Mouse (Mus musculus) midbrain, embryonic 12.5 days (tissue): ENCODE results near the gene Fhl4. TPM values are rescaled to one million over a fixed set of nuclear protein-coding genes. Genes with fewer than 3 reads are reported as not detected.

ENCODE experiments used
- ATAC-seq: fragments of 200-750 bp; cut with Nextera tagmentation; 2 replicates; pipeline ENCODE4 v1.8.0; 2017; ENCODE audit warnings: low read depth, moderate TSS enrichment, moderate library complexity; ENCODE audit not compliant: low FRiP score
- H3K27ac ChIP-seq: fragments of 300-500 bp; sonication (generic); replicated peaks from 2 replicates; pipeline ENCODE4 v1.5.1; 2016; ENCODE audit warnings: mild to moderate bottlenecking
- H3K27me3 ChIP-seq: fragments of 300-500 bp; sonication (generic); 2 replicates; pipeline ENCODE4 v1.6.1; 2016; ENCODE audit warnings: mild to moderate bottlenecking
- H3K36me3 ChIP-seq: fragments of 300-500 bp; sonication (generic); 2 replicates; pipeline ENCODE4 v1.6.1; 2016
- H3K4me1 ChIP-seq: fragments of 300-500 bp; sonication (generic); 2 replicates; pipeline ENCODE4 v1.6.1; 2016
- H3K4me2 ChIP-seq: fragments of 300-500 bp; sonication (generic); replicated peaks from 2 replicates; pipeline ENCODE4 v1.6.1; 2016; ENCODE audit warnings: mild to moderate bottlenecking, moderate library complexity
- H3K4me3 ChIP-seq: fragments of 300-500 bp; sonication (generic); 2 replicates; pipeline ENCODE4 v1.5.1; 2016; ENCODE audit warnings: mild to moderate bottlenecking
- H3K9ac ChIP-seq: fragments of 300-500 bp; sonication (generic); replicated peaks from 2 replicates; pipeline ENCODE4 v1.6.1; 2016; ENCODE audit warnings: mild to moderate bottlenecking, moderate library complexity
- H3K9me3 ChIP-seq: fragments of 300-500 bp; sonication (generic); 2 replicates; pipeline ENCODE4 v1.6.1; 2016; ENCODE audit warnings: mild to moderate bottlenecking
- WGBS: fragments of 180-500 bp; shearing (Covaris S2); methylation state at CpG from one replicate; pipeline ENCODE4 v1.1.7; 2016; 5-methylcytosine and 5-hydroxymethylcytosine counted together
- polyA plus RNA-seq: library from polyadenylated mRNA; unstranded; fragments of >200 nt; fragmentation: Nextera tagmentation; extraction: Ambion mirVana; gene quantifications from 2 replicates; pipeline ENCODE4 v1.2.1, GENCODE M21; 2016

The Fhl4 gene
- polyA plus RNA-seq, 1 experiment from 2014 or later = 1.6 TPM

GRCm38 (mm10) chr10:85071605-85072152 is 30.6 kb downstream of the Fhl4 start:
- Histone ChIP-seq H3K36me3 (no peaks in the 10 kb centered on the region), H3K4me2 (no peak overlapping the region), H3K4me1 (no peaks in the 10 kb centered on the region), H3K27me3 (no peaks in the 10 kb centered on the region), H3K4me3 (no peak overlapping the region), H3K9ac (no peak overlapping the region), H3K27ac (no peak overlapping the region), H3K9me3 (no peaks in the 10 kb centered on the region)
- no peak for ATAC-seq
- 55% methylated on average over 4 of the region's 4 CpGs for WGBS

- ATAC-seq = no peak
- no peak overlapping the region for H3K4me2 ChIP-seq
- WGBS = 91% methylated on average over 2 of the region's 2 CpGs
These were observed 47.4 kb downstream of the Fhl4 start for GRCm38 (mm10) chr10:85054876-85055275.

GRCm38 (mm10) chr10:85052451-85052850 is 49.8 kb downstream of the Fhl4 start:
- 33% methylated on average over 4 of the region's 4 CpGs for WGBS
- H3K4me3 ChIP-seq = no peak overlapping the region
- H3K4me1 ChIP-seq = no peaks in the 10 kb centered on the region
- H3K9ac ChIP-seq = no peak overlapping the region
- no peak overlapping the region for H3K4me2 ChIP-seq
- no peaks in the 10 kb centered on the region for H3K36me3 ChIP-seq
- H3K9me3 ChIP-seq = 0 out of 2 replicates have a peak, but pooled peaks cover 5% of the 10 kb centered on the region
- no peaks in the 10 kb centered on the region for H3K27me3 ChIP-seq
- H3K27ac ChIP-seq = no peak overlapping the region
- ATAC-seq = no peak

More at GRCm38 (mm10) chr10:85054876-85055275, 47.4 kb downstream of the Fhl4 start:
- H3K27ac ChIP-seq = no peak overlapping the region
- no peak overlapping the region for H3K9ac ChIP-seq
- no peaks in the 10 kb centered on the region for H3K4me1 ChIP-seq
- no peaks in the 10 kb centered on the region for H3K36me3 ChIP-seq
- H3K27me3 ChIP-seq = no peaks in the 10 kb centered on the region
- H3K4me3 ChIP-seq = no peak overlapping the region
- no peaks in the 10 kb centered on the region for H3K9me3 ChIP-seq

GRCm38 (mm10) chr10:85050668-85051208 is 51.6 kb downstream of the Fhl4 start:
- H3K27me3 ChIP-seq = peaks cover 6% of the 10 kb centered on the region; the same call in 1 of the 2 replicates
- H3K36me3 ChIP-seq = no peaks in the 10 kb centered on the region
- H3K9me3 ChIP-seq = 0 out of 2 replicates have a peak, but pooled peaks cover 5% of the 10 kb centered on the region
- H3K4me1 ChIP-seq = peaks cover 3% of the 10 kb centered on the region; the same call in 1 of the 2 replicates
- H3K4me3 ChIP-seq = no peak overlapping the region
- no peak overlapping the region for H3K4me2 ChIP-seq
- WGBS = 63% methylated on average over 4 of the region's 4 CpGs
- H3K27ac ChIP-seq = no peak overlapping the region
- ATAC-seq = no peak
- H3K9ac ChIP-seq = no peak overlapping the region

- Histone ChIP-seq H3K27me3 (peaks cover 10% of the 10 kb centered on the region; the same call in 1 of the 2 replicates), H3K4me1 (peaks cover 13% of the 10 kb centered on the region), H3K36me3 (no peaks in the 10 kb centered on the region), H3K9ac (no peak overlapping the region), H3K9me3 (0 out of 2 replicates have a peak, but pooled peaks cover 5% of the 10 kb centered on the region), H3K27ac (no peak overlapping the region), H3K4me3 (no peak overlapping the region), H3K4me2 (no peak overlapping the region)
- 96% methylated on average over 8 of the region's 8 CpGs for WGBS
- ATAC-seq = no peak
These were observed 54.3 kb downstream of the Fhl4 start for GRCm38 (mm10) chr10:85048008-85048407.

- no peak overlapping the region for H3K4me2 ChIP-seq
- H3K27ac ChIP-seq = no peak overlapping the region
- ATAC-seq = no peak
- H3K36me3 ChIP-seq = no peaks in the 10 kb centered on the region
- peaks cover 13% of the 10 kb centered on the region for H3K4me1 ChIP-seq
- H3K9ac ChIP-seq = no peak overlapping the region
- 31% methylated on average over 5 of the region's 5 CpGs for WGBS
- H3K9me3 ChIP-seq = 0 out of 2 replicates have a peak, but pooled peaks cover 5% of the 10 kb centered on the region
- no peak overlapping the region for H3K4me3 ChIP-seq
- H3K27me3 ChIP-seq = peaks cover 21% of the 10 kb centered on the region
These were observed 55.7 kb downstream of the Fhl4 start for GRCm38 (mm10) chr10:85046585-85046984.

Other genes starting within 250 kb of the Fhl4 start
- 37.2 and 37.6 TPM in 2 replicates for gene Ric8b, start 184.9 kb downstream of the Fhl4 start, polyA plus RNA-seq
- 61.6 and 65.9 TPM in 2 replicates for gene Tmem263, start 132 bp upstream of the Fhl4 start, polyA plus RNA-seq
- 35.5 and 37.2 TPM in 2 replicates for gene Mterf2, start 25.5 kb upstream of the Fhl4 start, polyA plus RNA-seq
- 37.9 and 39.0 TPM in 2 replicates for gene Cry1, start 82.6 kb upstream of the Fhl4 start, polyA plus RNA-seq